Mouse (Mus musculus) lung, embryonic 15.5 days (tissue): ENCODE measurements at regions not wholly inside any gene's neighbourhood (a gene's known extent, or its start where the extent isn't known, plus 50 kb on each side); places are given as distances from the start of the nearest gene placed in this dataset.
"Not testable (repeated sequence)": the region's sequence is repeated elsewhere in the genome, so short reads cannot be mapped to it uniquely, and the experiment has no call there.

ENCODE experiments used
- ATAC-seq: fragments of 200-750 bp; cut with Nextera tagmentation; 2 replicates; pipeline ENCODE4 v1.8.0; 2017; ENCODE audit warnings: moderate number of reproducible peaks, borderline replicate concordance; ENCODE audit not compliant: low FRiP score, low TSS enrichment; ENCODE audit errors: extremely low read depth
- H3K27ac ChIP-seq: fragments of 300-500 bp; sonication (generic); 2 replicates; pipeline ENCODE4 v1.5.1; 2015; ENCODE audit warnings: moderate library complexity, mild to moderate bottlenecking, inconsistent platforms
- H3K27me3 ChIP-seq: fragments of 300-500 bp; sonication (generic); 2 replicates; pipeline ENCODE4 v1.6.1; 2015; ENCODE audit warnings: inconsistent platforms
- H3K36me3 ChIP-seq: fragments of 300-500 bp; sonication (generic); 2 replicates; pipeline ENCODE4 v1.6.1; 2015; ENCODE audit warnings: inconsistent platforms
- H3K4me1 ChIP-seq: fragments of 300-500 bp; sonication (generic); 2 replicates; pipeline ENCODE4 v1.6.1; 2015; ENCODE audit warnings: inconsistent platforms
- H3K4me2 ChIP-seq: fragments of 300-500 bp; sonication (generic); 2 replicates; pipeline ENCODE4 v1.6.1; 2015; ENCODE audit warnings: inconsistent platforms, mild to moderate bottlenecking, moderate library complexity
- H3K4me3 ChIP-seq: fragments of 300-500 bp; sonication (generic); 2 replicates; pipeline ENCODE4 v1.5.1; 2015; ENCODE audit warnings: mild to moderate bottlenecking, inconsistent platforms
- H3K9ac ChIP-seq: fragments of 300-500 bp; sonication (generic); 2 replicates; pipeline ENCODE4 v1.6.1; 2015; ENCODE audit warnings: inconsistent platforms
- H3K9me3 ChIP-seq: fragments of 300-500 bp; sonication (generic); 2 replicates; pipeline ENCODE4 v1.6.1; 2016; ENCODE audit warnings: inconsistent platforms
- WGBS: fragments of 180-500 bp; shearing (Covaris S2); methylation state at CpG from one replicate; pipeline ENCODE4 v1.1.7; 2015; 5-methylcytosine and 5-hydroxymethylcytosine counted together

GRCm38 (mm10) chr9:97297538-97297937 is 72.2 kb downstream of the Trim42 start:
- no peaks in the 10 kb centered on the region for H3K36me3 ChIP-seq
- H3K9ac ChIP-seq = no peak overlapping the region
- H3K4me2 ChIP-seq = no peak overlapping the region
- H3K27me3 ChIP-seq = no peaks in the 10 kb centered on the region
- 15% methylated on average over 4 of the region's 4 CpGs for WGBS
- no peaks in the 10 kb centered on the region for H3K9me3 ChIP-seq
- H3K27ac ChIP-seq = no peak overlapping the region
- no peak overlapping the region for H3K4me3 ChIP-seq
- ATAC-seq = no peak
- no peaks in the 10 kb centered on the region for H3K4me1 ChIP-seq

GRCm38 (mm10) chr9:97295770-97296169 is 74.0 kb downstream of the Trim42 start:
- Histone ChIP-seq H3K9me3 (no peaks in the 10 kb centered on the region), H3K9ac (no peak overlapping the region), H3K36me3 (no peaks in the 10 kb centered on the region), H3K27me3 (no peaks in the 10 kb centered on the region), H3K4me2 (no peak overlapping the region), H3K4me1 (no peaks in the 10 kb centered on the region), H3K27ac (no peak overlapping the region), H3K4me3 (no peak overlapping the region)
- no peak for ATAC-seq
- WGBS = 31% methylated on average over 7 of the region's 7 CpGs

- H3K27ac ChIP-seq = no peak overlapping the region
- ATAC-seq = no peak
- no peaks in the 10 kb centered on the region for H3K36me3 ChIP-seq
- no peaks in the 10 kb centered on the region for H3K9me3 ChIP-seq
- 57% methylated on average over 1 of the region's 1 CpGs for WGBS
- no peaks in the 10 kb centered on the region for H3K27me3 ChIP-seq
- H3K4me3 ChIP-seq = no peak overlapping the region
- H3K4me2 ChIP-seq = no peak overlapping the region
- no peaks in the 10 kb centered on the region for H3K4me1 ChIP-seq
- H3K9ac ChIP-seq = no peak overlapping the region
Measured at GRCm38 (mm10) chr9:97291870-97292269, 77.9 kb downstream of the Trim42 start.

GRCm38 (mm10) chr9:97284282-97284802 is 85.4 kb downstream of the Trim42 start:
- Histone ChIP-seq H3K4me3 (no peak overlapping the region), H3K4me1 (no peaks in the 10 kb centered on the region), H3K27ac (no peak overlapping the region), H3K36me3 (no peaks in the 10 kb centered on the region), H3K9ac (no peak overlapping the region), H3K27me3 (no peaks in the 10 kb centered on the region), H3K4me2 (no peak overlapping the region), H3K9me3 (no peaks in the 10 kb centered on the region)
- ATAC-seq = no peak
- 21% methylated on average over 7 of the region's 7 CpGs for WGBS

- Histone ChIP-seq H3K36me3 (no peaks in the 10 kb centered on the region), H3K27me3 (no peaks in the 10 kb centered on the region), H3K4me2 (no peak overlapping the region), H3K27ac (no peak overlapping the region), H3K9me3 (no peaks in the 10 kb centered on the region), H3K4me3 (no peak overlapping the region), H3K9ac (no peak overlapping the region), H3K4me1 (no peaks in the 10 kb centered on the region)
- 85% methylated on average over 3 of the region's 3 CpGs for WGBS
- ATAC-seq = no peak
Measured at GRCm38 (mm10) chr9:97282090-97282489, 87.7 kb downstream of the Trim42 start.

- 72% methylated on average over 14 of the region's 14 CpGs for WGBS
- H3K27me3 ChIP-seq, H3K9me3 ChIP-seq, H3K36me3 ChIP-seq, H3K9ac ChIP-seq, H3K4me2 ChIP-seq, H3K27ac ChIP-seq, H3K4me1 ChIP-seq: not testable (repeated sequence)
- H3K4me3 ChIP-seq = peak overlapping the region; percentile 14; the same call in 1 of the 2 replicates
- ATAC-seq = peak; percentile 39; the same call in 1 of the 2 replicates
Measured at GRCm38 (mm10) chr9:97275449-97275848, 94.3 kb downstream of the Trim42 start.

GRCm38 (mm10) chr9:97273891-97274290 is 95.9 kb downstream of the Trim42 start:
- Histone ChIP-seq H3K4me2 (no peak overlapping the region), H3K27ac (no peak overlapping the region), H3K27me3 (no peaks in the 10 kb centered on the region), H3K4me3 (no peak overlapping the region), H3K9ac (no peak overlapping the region), H3K4me1 (no peaks in the 10 kb centered on the region), H3K9me3 (no peaks in the 10 kb centered on the region), H3K36me3 (no peaks in the 10 kb centered on the region)
- WGBS = 88% methylated on average over 7 of the region's 7 CpGs
- no peak for ATAC-seq

- WGBS = 84% methylated on average over 8 of the region's 8 CpGs
- no peaks in the 10 kb centered on the region for H3K36me3 ChIP-seq
- no peaks in the 10 kb centered on the region for H3K4me1 ChIP-seq
- no peaks in the 10 kb centered on the region for H3K9me3 ChIP-seq
- no peak overlapping the region for H3K27ac ChIP-seq
- no peak for ATAC-seq
- no peak overlapping the region for H3K4me3 ChIP-seq
- no peak overlapping the region for H3K9ac ChIP-seq
- no peaks in the 10 kb centered on the region for H3K27me3 ChIP-seq
- H3K4me2 ChIP-seq = no peak overlapping the region
Measured at GRCm38 (mm10) chr9:97272061-97272460, 97.7 kb downstream of the Trim42 start.

- no peak for ATAC-seq
- H3K9me3 ChIP-seq = no peaks in the 10 kb centered on the region
Measured at GRCm38 (mm10) chr9:97247621-97248020, 122.1 kb downstream of the Trim42 start.

GRCm38 (mm10) chr9:97226074-97226473 is 115.1 kb upstream of the Slc25a36 start:
- no peak overlapping the region for H3K4me3 ChIP-seq
- no peak overlapping the region for H3K9ac ChIP-seq
- 59% methylated on average over 5 of the region's 5 CpGs for WGBS
- H3K27ac ChIP-seq = no peak overlapping the region
- no peaks in the 10 kb centered on the region for H3K4me1 ChIP-seq
- no peaks in the 10 kb centered on the region for H3K36me3 ChIP-seq
- H3K4me2 ChIP-seq = no peak overlapping the region
- ATAC-seq = no peak
- no peaks in the 10 kb centered on the region for H3K9me3 ChIP-seq
- no peaks in the 10 kb centered on the region for H3K27me3 ChIP-seq

More at GRCm38 (mm10) chr9:97247621-97248020, 122.1 kb downstream of the Trim42 start:
- H3K27me3 ChIP-seq = no peaks in the 10 kb centered on the region
- H3K9ac ChIP-seq = no peak overlapping the region
- H3K4me2 ChIP-seq = no peak overlapping the region
- H3K4me3 ChIP-seq = no peak overlapping the region
- no peak overlapping the region for H3K27ac ChIP-seq
- no peaks in the 10 kb centered on the region for H3K36me3 ChIP-seq
- whole genome bisulfite sequencing = 83% methylated on average over 1 of the region's 1 CpGs
- no peaks in the 10 kb centered on the region for H3K4me1 ChIP-seq

GRCm38 (mm10) chr9:97224549-97224948 is 113.6 kb upstream of the Slc25a36 start:
- Histone ChIP-seq H3K4me1 (no peaks in the 10 kb centered on the region), H3K27ac (no peak overlapping the region)
- 43% methylated on average over 7 of the region's 7 CpGs for WGBS

GRCm38 (mm10) chr9:97214806-97215205 is 103.8 kb upstream of the Slc25a36 start:
- Histone ChIP-seq H3K9me3 (no peaks in the 10 kb centered on the region), H3K4me2 (no peak overlapping the region), H3K36me3 (no peaks in the 10 kb centered on the region), H3K9ac (no peak overlapping the region), H3K4me3 (no peak overlapping the region), H3K4me1 (no peaks in the 10 kb centered on the region), H3K27me3 (no peaks in the 10 kb centered on the region), H3K27ac (no peak overlapping the region)
- 25% methylated on average over 2 of the region's 2 CpGs for WGBS
- ATAC-seq = no peak

More at GRCm38 (mm10) chr9:97224549-97224948, 113.6 kb upstream of the Slc25a36 start:
- no peak overlapping the region for H3K9ac ChIP-seq
- no peak overlapping the region for H3K4me2 ChIP-seq
- no peak for ATAC-seq
- no peaks in the 10 kb centered on the region for H3K9me3 ChIP-seq
- no peaks in the 10 kb centered on the region for H3K27me3 ChIP-seq
- no peaks in the 10 kb centered on the region for H3K36me3 ChIP-seq
- H3K4me3 ChIP-seq = no peak overlapping the region

GRCm38 (mm10) chr9:97190321-97190860 is 79.4 kb upstream of the Slc25a36 start:
- Histone ChIP-seq H3K4me3 (no peak overlapping the region), H3K9me3 (no peaks in the 10 kb centered on the region), H3K9ac (no peak overlapping the region), H3K27me3 (no peaks in the 10 kb centered on the region), H3K36me3 (no peaks in the 10 kb centered on the region), H3K27ac (no peak overlapping the region), H3K4me2 (no peak overlapping the region), H3K4me1 (no peaks in the 10 kb centered on the region)
- 82% methylated on average over 14 of the region's 14 CpGs for WGBS
- ATAC-seq = no peak
